Mouse (Mus musculus) layer of hippocampus, adult 6 months (tissue): ENCODE measurements around the gene Btbd35f13. TPM values are rescaled to one million over a fixed set of nuclear protein-coding genes. Genes with fewer than 3 reads are reported as not detected.

ENCODE experiments used
- long read RNA-seq, 2 experiments: library from polyadenylated mRNA; unstranded; transcript quantifications; one replicate each; pipeline ENCODE4 v2.0.0; 2019 to 2020
- polyA plus RNA-seq: library from polyadenylated mRNA; unstranded; fragments of <200 nt; fragmentation: Nextera tagmentation; gene quantifications from 2 replicates; pipeline ENCODE4 v1.2.3, GENCODE M21; 2021

Btbd35f13 gene
- not detected in 2 replicates for polyA plus RNA-seq
- long read RNA-seq, experiment 1, result 0 reads
- long read RNA-seq, experiment 2, result 0 reads

GRCm38 (mm10) chrX:33656872-33657271 is at the start of gene Btbd35f13:
Gene Btbd35f13 (plus strand): TSS chrX:33657172.

GRCm38 (mm10) chrX:33702249-33702648 is 45.3 kb downstream of the Btbd35f13 start, which contains the start of gene Btbd35f14:
Gene Btbd35f14 (minus strand): TSS chrX:33702349.

Other genes starting within 250 kb of the Btbd35f13 start
- not detected in 2 replicates for gene Btbd35f15, start 79.9 kb upstream of the Btbd35f13 start, polyA plus RNA-seq
- gene Btbd35f14, start 45.2 kb downstream of the Btbd35f13 start, polyA plus RNA-seq, result not detected in 2 replicates